Mouse (Mus musculus): ENCODE measurements around the gene Mrpl42. TPM values are rescaled to one million over a fixed set of nuclear protein-coding genes. Genes with fewer than 3 reads are reported as not detected.

Mrpl42 gene
- total and polyA plus RNA-seq, 2 experiments from 2014 or later, result 125 to 250 TPM

DNA sequence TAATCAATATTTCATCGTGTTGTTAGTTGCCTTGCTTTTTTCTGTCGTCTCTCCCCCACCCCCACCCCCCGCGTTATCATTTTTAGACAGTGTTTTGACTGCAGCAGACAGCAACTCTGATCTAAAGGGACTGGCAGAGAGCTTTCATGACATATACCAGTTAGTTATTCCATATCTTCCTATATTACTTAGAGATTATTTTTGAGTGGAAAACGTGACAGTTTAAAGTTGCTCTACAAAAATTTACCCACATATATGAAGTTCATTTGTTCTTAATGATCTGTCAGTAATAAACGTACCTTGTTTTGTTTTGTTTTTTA, 34.4 kb upstream of the Mrpl42 start:
- H3K9ac ChIP-seq (replicated peaks; ENCODE audit: low read length, poor library complexity, severe bottlenecking), result no peak overlapping the region
- no peaks in the 10 kb centered on the region for H3K9me3 ChIP-seq (ENCODE audit: low read length)
- no peaks in the 10 kb centered on the region for H3K27me3 ChIP-seq (ENCODE audit: insufficient read depth, low read length)
- no peak for TF ChIP-seq CTCF (IDR thresholded peaks at IDR 0.05)
- H3K4me2 ChIP-seq (ENCODE audit: low read depth, low read length, poor library complexity, severe bottlenecking), result no peak overlapping the region
- no peak for ATAC-seq (ENCODE audit: low FRiP score)
- H3K36me3 ChIP-seq (ENCODE audit: insufficient read depth, low read length), result no peaks in the 10 kb centered on the region
- 85% methylated on average over 6 of the region's 6 CpGs for WGBS
- H3K4me3 ChIP-seq (ENCODE audit: low read depth, low read length), result no peak overlapping the region
- no peak for DNase-seq (ENCODE audit: low spot score)
- H3K27ac ChIP-seq (ENCODE audit: low read depth, low read length), result no peak overlapping the region
- no peaks in the 10 kb centered on the region for H3K4me1 ChIP-seq (ENCODE audit: insufficient read depth, low read length)

DNA sequence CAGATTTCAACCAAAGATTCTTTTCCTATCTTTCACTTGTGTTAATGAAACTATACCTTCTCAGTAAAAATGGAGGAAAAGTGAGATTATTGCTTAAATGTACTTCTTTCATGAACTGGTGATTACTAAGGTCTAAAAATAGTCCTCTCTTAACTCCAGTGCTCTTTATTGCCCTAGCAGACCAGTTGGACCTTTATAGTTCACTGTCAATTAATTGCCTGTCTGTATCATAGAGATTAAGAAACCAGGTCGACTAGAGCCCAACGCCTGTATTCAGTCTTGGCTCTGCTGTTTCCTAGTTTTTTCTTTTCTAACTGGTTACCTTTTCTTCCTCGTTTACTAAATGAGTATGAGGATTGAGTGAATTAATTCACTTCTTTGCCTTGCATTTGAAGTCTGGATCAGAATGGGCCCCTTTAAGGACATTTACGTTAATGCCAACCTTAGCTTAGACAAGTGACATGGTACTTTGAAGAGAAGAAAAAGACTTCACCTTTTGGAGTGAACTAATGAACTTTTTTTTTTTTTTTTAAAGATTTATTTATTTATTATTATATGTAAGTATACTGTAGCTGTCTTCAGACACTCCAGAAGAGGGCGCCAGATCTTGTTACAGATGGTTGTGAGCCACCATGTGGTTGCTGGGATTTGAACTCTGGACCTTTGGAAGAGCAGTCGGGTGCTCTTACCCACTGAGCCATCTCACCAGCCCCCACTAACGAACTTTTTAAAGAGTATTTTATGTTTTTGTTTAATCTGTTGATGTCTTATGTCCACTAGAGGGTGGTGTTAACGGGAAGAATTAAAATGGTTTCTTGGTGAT, 33.9 kb upstream of the Mrpl42 start:
- Histone ChIP-seq H3K9ac (replicated peaks; ENCODE audit: low read length, poor library complexity, severe bottlenecking) (no peak overlapping the region), H3K4me1 (ENCODE audit: insufficient read depth, low read length) (no peaks in the 10 kb centered on the region), H3K27ac (ENCODE audit: low read depth, low read length) (no peak overlapping the region), H3K9me3 (ENCODE audit: low read length) (no peaks in the 10 kb centered on the region), H3K36me3 (ENCODE audit: insufficient read depth, low read length) (no peaks in the 10 kb centered on the region), H3K4me2 (ENCODE audit: low read depth, low read length, poor library complexity, severe bottlenecking) (no peak overlapping the region), H3K4me3 (ENCODE audit: low read depth, low read length) (no peak overlapping the region), H3K27me3 (ENCODE audit: insufficient read depth, low read length) (no peaks in the 10 kb centered on the region)
- TF ChIP-seq CTCF (IDR thresholded peaks at IDR 0.05), result peak; percentile 20; the same call in 1 of the 2 replicates
- ATAC-seq (ENCODE audit: low FRiP score) (no peak), DNase-seq (ENCODE audit: low spot score) (no peak)
- 91% methylated on average over 8 of the region's 8 CpGs for WGBS

DNA sequence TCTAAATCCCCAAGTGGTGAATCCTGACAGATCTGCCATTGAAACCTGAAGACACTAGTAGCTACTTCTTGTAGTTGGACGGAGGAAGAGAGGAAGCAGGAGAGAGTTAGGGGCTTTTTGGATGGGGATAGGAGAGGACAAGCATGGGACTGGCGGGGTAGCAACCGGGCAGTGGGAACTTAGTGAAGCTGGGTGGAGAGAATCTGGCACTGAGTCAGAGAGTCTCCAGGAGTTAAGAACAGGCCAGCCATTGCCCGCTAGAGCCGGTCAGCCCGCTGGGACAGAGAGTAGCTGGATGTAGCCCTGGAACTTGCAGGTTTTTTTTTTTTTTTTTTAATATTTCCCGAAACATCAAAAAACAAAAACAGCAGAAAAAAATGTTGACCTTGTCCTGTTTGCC, 31.6 kb upstream of the Mrpl42 start:
- H3K9ac ChIP-seq (replicated peaks; ENCODE audit: low read length, poor library complexity, severe bottlenecking), result no peak overlapping the region
- H3K4me1 ChIP-seq (ENCODE audit: insufficient read depth, low read length), result no peaks in the 10 kb centered on the region
- no peaks in the 10 kb centered on the region for H3K27me3 ChIP-seq (ENCODE audit: insufficient read depth, low read length)
- H3K4me3 ChIP-seq (ENCODE audit: low read depth, low read length), result no peak overlapping the region
- no peaks in the 10 kb centered on the region for H3K36me3 ChIP-seq (ENCODE audit: insufficient read depth, low read length)
- DNase-seq (ENCODE audit: low spot score) (no peak), ATAC-seq (ENCODE audit: low FRiP score) (no peak)
- no peak overlapping the region for H3K4me2 ChIP-seq (ENCODE audit: low read depth, low read length, poor library complexity, severe bottlenecking)
- no peaks in the 10 kb centered on the region for H3K9me3 ChIP-seq (ENCODE audit: low read length)
- 87% methylated on average over 7 of the region's 7 CpGs for WGBS
- TF ChIP-seq CTCF (IDR thresholded peaks at IDR 0.05), result no peak
- no peak overlapping the region for H3K27ac ChIP-seq (ENCODE audit: low read depth, low read length)

DNA sequence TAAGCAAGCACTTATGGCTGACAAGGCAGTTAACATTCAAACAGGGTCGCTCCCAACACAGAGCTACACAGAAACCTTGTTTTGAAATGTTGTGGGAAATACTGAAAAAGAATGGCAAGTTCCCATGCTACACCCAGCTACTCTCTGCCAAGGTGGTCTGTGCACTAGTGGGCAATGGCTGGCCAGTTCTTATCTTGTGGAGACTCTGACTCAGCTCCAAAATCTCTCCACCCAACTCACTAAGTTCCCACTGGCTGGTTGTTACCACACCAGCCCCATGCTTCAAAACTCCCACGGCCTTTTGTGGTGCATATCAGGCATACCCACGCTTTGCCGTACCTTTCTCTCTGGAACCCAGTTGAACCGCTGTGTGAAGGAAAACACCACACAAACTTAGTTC, 31.2 kb upstream of the Mrpl42 start:
- no peaks in the 10 kb centered on the region for H3K27me3 ChIP-seq (ENCODE audit: insufficient read depth, low read length)
- H3K4me1 ChIP-seq (ENCODE audit: insufficient read depth, low read length), result no peaks in the 10 kb centered on the region
- no peak for TF ChIP-seq CTCF (IDR thresholded peaks at IDR 0.05)
- ATAC-seq (ENCODE audit: low FRiP score) (no peak), DNase-seq (ENCODE audit: low spot score) (no peak)
- 95% methylated on average over 5 of the region's 5 CpGs for WGBS
- H3K4me2 ChIP-seq (ENCODE audit: low read depth, low read length, poor library complexity, severe bottlenecking), result no peak overlapping the region
- no peaks in the 10 kb centered on the region for H3K9me3 ChIP-seq (ENCODE audit: low read length)
- H3K4me3 ChIP-seq (ENCODE audit: low read depth, low read length), result no peak overlapping the region
- H3K36me3 ChIP-seq (ENCODE audit: insufficient read depth, low read length), result no peaks in the 10 kb centered on the region
- no peak overlapping the region for H3K9ac ChIP-seq (replicated peaks; ENCODE audit: low read length, poor library complexity, severe bottlenecking)
- H3K27ac ChIP-seq (ENCODE audit: low read depth, low read length), result no peak overlapping the region

DNA sequence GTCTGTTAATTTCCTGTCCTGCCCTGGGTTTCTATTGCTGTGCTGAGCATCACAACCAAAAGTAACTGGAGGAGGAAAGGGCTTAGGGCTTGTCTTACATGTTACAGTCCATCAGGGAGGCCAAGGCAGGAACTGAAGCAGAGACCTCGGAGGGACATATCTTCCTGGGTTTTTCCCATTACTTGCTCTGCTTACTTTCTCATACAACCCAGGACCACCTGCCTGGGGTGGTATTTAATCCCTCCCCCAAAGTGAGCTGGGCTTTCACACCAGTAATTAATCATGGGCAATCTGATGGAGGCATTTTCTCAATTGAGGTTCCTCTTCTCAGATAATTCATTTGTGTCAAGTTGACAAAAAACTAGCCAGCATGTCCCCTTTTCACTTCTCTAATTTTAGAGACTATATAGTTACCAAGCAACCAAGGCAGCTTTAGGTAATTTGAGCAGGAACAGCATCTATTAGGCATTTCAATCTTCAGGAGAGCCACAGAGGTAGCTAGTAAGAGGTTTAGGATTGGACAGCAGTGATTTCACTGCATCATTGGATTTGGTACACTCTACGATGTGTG, 28.9 kb upstream of the Mrpl42 start:
- DNase-seq (ENCODE audit: low spot score), result no peak

DNA sequence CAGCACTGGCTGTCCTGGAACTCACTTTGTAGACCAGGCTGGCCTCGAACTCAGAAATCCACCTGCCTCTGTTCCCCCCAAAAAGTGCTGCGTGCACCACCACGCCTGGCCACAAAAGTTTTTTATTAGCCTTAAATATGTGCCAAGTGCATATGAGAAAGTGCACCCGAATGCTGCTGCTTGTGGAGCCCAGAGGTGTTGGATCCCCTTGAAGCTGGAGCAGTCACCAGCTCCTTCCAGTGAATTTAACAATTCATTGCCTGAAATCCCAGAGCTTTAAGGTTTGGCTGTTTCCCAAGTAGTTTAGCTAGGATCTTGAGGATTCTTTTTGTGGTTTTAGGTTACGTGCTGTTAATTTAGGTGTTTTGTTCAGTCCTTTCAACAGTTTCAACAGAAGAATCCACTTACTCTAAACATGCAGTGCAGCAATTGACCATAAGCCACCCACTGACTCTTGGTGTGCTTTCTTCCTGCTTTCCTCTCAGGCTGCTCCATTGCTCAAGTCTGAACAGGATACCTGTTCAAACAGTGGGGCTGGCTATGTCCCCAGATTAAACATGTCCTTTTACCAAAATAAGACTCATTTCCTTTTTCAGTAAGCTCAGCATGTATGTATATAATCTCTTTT, 24.9 kb upstream of the Mrpl42 start:
- no peaks in the 10 kb centered on the region for H3K4me1 ChIP-seq (ENCODE audit: insufficient read depth, low read length)
- DNase-seq (ENCODE audit: low spot score), result no peak
- H3K36me3 ChIP-seq (ENCODE audit: insufficient read depth, low read length), result no peaks in the 10 kb centered on the region
- ATAC-seq (ENCODE audit: low FRiP score), result no peak
- WGBS, result 76% methylated on average over 5 of the region's 5 CpGs
- no peak overlapping the region for H3K4me3 ChIP-seq (ENCODE audit: low read depth, low read length)
- no peaks in the 10 kb centered on the region for H3K9me3 ChIP-seq (ENCODE audit: low read length)
- no peak overlapping the region for H3K4me2 ChIP-seq (ENCODE audit: low read depth, low read length, poor library complexity, severe bottlenecking)
- H3K27me3 ChIP-seq (ENCODE audit: insufficient read depth, low read length), result no peaks in the 10 kb centered on the region
- H3K9ac ChIP-seq (replicated peaks; ENCODE audit: low read length, poor library complexity, severe bottlenecking), result no peak overlapping the region
- TF ChIP-seq CTCF (IDR thresholded peaks at IDR 0.05), result no peak
- H3K27ac ChIP-seq (ENCODE audit: low read depth, low read length), result no peak overlapping the region

More for the DNA sequence above, 28.9 kb upstream of the Mrpl42 start:
- no peaks in the 10 kb centered on the region for H3K4me1 ChIP-seq (ENCODE audit: insufficient read depth, low read length)
- no peak overlapping the region for H3K4me2 ChIP-seq (ENCODE audit: low read depth, low read length, poor library complexity, severe bottlenecking)
- H3K4me3 ChIP-seq (ENCODE audit: low read depth, low read length), result no peak overlapping the region
- H3K27me3 ChIP-seq (ENCODE audit: insufficient read depth, low read length), result no peaks in the 10 kb centered on the region
- H3K27ac ChIP-seq (ENCODE audit: low read depth, low read length), result no peak overlapping the region
- no peak for ATAC-seq (ENCODE audit: low FRiP score)
- no peaks in the 10 kb centered on the region for H3K9me3 ChIP-seq (ENCODE audit: low read length)
- no peak for TF ChIP-seq CTCF (IDR thresholded peaks at IDR 0.05)
- H3K36me3 ChIP-seq (ENCODE audit: insufficient read depth, low read length), result no peaks in the 10 kb centered on the region
- H3K9ac ChIP-seq (replicated peaks; ENCODE audit: low read length, poor library complexity, severe bottlenecking), result no peak overlapping the region
- 61% methylated on average over 2 of the region's 2 CpGs for WGBS

All from midbrain, postnatal 0 days (tissue).